21 mouse cellular contexts compared by ENCODE assay signal in genomic region chr9:95612246-95612768, GRCm38 (mm10). TPM values are rescaled to one million over a fixed set of nuclear protein-coding genes. Genes with fewer than 3 reads are reported as not detected.
DNase-seq lines count a peak whose midpoint lies in the region.
"Had no signal": no experiment of that assay in that cellular context is flagged by ENCODE, and none has a peak within 500 bp of the region (broad histone marks: within the 10 kb centered on the region; RNA-seq: fewer than 3 reads in every experiment).

No protein-coding gene starts in this region.

- peak; percentile 58 for DNase-seq in heart, adult 11 months
- DNase-seq in heart, postnatal 25 days (ENCODE audit: low spot score), result no peak
- DNase-seq in ES-CJ7 (ENCODE audit: low read depth, low spot score) (peak; percentile 80), R1 (ENCODE audit: low read depth, low spot score) (peak; percentile 89), ZHBTc4 (ENCODE audit: low read depth, low spot score) (peak; percentile 68)
- DNase-seq in adrenal gland, adult 2 months, result no peak
- DNase-seq in kidney, adult 11 months, result no peak
- DNase-seq in testis, postnatal 14 days (ENCODE audit: low spot score), result no peak
- DNase-seq: adrenal gland, adult 8-10 months; adrenal gland, postnatal 14 days; adrenal gland, postnatal 36 days; B cell, adult 2 months; cerebellum, adult 11-12 months; cerebellum, adult 2 months; cerebellum, adult 9-10 months; cerebellum, postnatal 10 days; cerebellum, postnatal 25 days; forebrain, postnatal 0 days had no signal

- intact Hi-C loops in heart, postnatal 25 days (cut with DNase I), result no loop called here

RNA-seq across cellular contexts. Expression of gene Pcolce2, which starts 25.1 kb away (rescaled TPM):
- 10 to 100 TPM; 29.1 to 33.7 TPM for total RNA-seq in heart, postnatal 25 days (2021)
- total RNA-seq in adrenal gland, adult 2 months (2021), result 1 to 10 TPM; 5.6 to 8.0 TPM
- polyA plus RNA-seq in adrenal gland, adult 2 months (2012; rRNA removed), result 0.18 and 0.34 TPM in 2 replicates
- polyA plus RNA-seq: erythroblast, embryonic 14.5 days; G1E had no signal

RNA-seq across cellular contexts. Expression of gene Paqr9, which starts 52.9 kb away (rescaled TPM):
- total RNA-seq in heart, postnatal 25 days (2021), result 10 to 100 TPM; 41.1 to 43.4 TPM
- total RNA-seq in adrenal gland, adult 2 months (2021), result 10 to 100 TPM; 10.4 to 12.1 TPM
- 14.2 and 23.5 TPM in 2 replicates for polyA plus RNA-seq in adrenal gland, adult 2 months (2012; rRNA removed)
- total RNA-seq: CH12.LX had no signal
- polyA plus RNA-seq: G1E had no signal

Comparison
In these comparisons a context has a peak if more than half of its experiments do, and no peak if none do; other contexts are left out.
1. DNase-seq: peak in heart, adult 11 months (single experiment), ES-CJ7 (single experiment), R1 (single experiment) and ZHBTc4 (single experiment); none in heart, postnatal 25 days (single experiment), adrenal gland, adult 2 months (single experiment), kidney, adult 11 months (single experiment) and testis, postnatal 14 days (single experiment).